Mouse (Mus musculus) mesoderm, embryonic 11.5 days (tissue): Measurements from ENCODE around the gene Fam219a.

Source experiments
- DNase-seq: peaks from one replicate; pipeline ENCODE4 v3.0.0-alpha.2; 2012; ENCODE audit warnings: low read depth, low spot score

Gene Fam219a

GRCm38 (mm10) chr4:41506906-41507305, 62.4 kb downstream of the Fam219a start:
- peak; percentile 88 for DNase-seq

DNA sequence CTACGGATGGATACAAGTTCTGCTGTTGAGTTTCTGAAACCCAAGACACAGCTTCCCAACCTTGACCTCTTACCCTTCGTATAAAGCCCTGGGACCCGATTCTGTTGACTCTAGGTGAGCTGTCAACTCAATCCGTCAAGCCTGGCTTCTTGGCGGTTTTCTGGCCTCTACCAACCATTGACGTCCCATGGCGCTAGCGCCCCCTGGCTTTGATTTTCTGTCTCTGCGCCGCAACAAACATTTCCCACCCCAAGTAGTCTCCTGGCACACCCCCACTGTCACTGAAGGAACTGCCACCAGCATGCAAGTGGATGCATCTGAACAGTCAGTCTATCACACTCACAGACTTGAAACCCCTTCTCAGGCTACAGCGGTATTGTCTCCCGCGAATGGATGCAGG, 63.2 kb downstream of the Fam219a start:
- DNase-seq = peak; percentile 47

- DNase-seq = no peak
These were observed 64.2 kb downstream of the Fam219a start for GRCm38 (mm10) chr4:41505131-41505551.

DNA sequence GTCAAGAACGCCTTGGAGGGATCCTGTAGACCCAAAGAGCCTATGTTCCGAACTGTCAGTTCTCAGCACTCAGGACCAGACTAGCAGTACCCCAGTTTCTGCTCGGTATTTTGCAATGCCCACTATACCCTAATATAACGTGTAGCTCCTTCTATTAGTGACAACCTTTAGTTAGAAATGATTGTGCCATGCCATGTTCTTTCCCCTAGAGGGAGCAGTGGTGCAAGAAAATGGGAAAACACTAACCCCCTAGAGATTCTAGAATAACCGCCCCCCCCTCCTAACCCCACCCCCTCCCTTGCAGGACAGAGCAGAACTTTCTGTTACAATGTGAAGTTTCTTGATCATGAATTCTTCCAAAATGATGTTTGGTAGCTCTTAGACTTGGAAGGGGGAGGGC, 65.0 kb downstream of the Fam219a start:
- no peak for DNase-seq

DNA sequence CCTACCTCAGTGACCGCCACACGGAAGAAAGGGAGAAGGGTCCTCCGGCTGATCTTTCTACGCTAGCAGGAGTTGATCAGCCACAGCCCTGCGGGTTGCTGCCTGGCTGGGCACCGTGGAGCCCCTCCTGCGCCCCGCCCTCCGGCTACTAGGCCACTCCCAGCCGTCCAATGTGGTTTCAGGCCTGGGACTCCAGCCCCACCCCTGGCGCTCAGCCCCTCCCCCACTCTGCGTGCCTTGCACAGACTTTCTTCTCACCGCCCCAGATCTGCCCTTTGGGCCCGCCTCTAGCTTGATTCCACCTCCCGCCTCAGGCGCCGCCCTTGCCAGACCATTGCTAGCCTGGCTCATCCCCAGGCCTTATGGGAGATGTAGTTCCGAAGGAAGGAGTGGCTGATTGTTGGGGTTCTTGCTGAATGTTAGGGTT, 66.3 kb downstream of the Fam219a start, which contains the start of gene AI464131:
Gene AI464131, minus strand, starts transcription at position 91 of the 427 bp plus-strand sequence.
- DNase-seq = peak; percentile 94

GRCm38 (mm10) chr4:41502171-41502940, 67.0 kb downstream of the Fam219a start:
- peak; percentile 34 for DNase-seq

DNA sequence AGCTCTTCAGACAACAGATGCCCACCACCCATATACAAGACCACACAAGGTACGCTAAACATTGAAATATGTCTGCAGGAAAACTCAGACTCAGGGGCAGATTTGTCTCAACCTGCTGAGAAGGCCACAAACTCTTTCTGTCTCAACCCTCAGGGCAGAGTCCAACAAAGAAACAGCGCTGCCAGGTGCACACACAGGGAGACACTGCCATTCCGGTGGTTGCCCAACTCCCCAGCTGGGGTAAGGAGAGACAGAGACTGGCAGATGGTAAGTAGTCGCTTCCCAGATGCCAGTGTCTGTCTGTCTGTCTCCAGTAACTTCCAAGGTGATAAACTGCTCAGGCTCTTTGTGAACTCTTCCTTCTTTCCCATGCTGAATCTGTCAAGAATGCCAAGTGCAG, 68.6 kb downstream of the Fam219a start:
- no peak for DNase-seq

DNA sequence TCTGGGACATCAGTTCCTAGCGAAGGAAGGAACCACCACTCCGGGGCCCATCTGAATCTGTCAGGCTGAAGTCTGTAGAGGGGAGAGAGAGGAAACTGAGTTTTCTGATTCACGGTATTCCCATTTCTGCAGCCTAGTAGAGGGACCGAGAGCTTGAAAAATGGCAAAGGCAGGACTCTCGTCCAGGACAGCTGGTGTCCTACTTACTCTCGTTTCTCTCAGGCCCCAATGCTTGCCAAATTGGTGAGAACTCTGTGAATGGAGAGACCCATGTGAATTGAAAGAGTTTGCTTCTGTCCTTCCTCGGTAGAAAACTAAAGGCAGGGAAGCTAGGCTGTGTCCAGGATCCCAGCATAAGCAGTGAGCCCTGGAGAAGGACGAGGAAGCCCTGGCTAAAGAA, 69.7 kb downstream of the Fam219a start:
- no peak for DNase-seq

GRCm38 (mm10) chr4:41498921-41499391, 70.4 kb downstream of the Fam219a start:
- DNase-seq = peak; percentile 43

- no peak for DNase-seq
These were observed 71.1 kb downstream of the Fam219a start for GRCm38 (mm10) chr4:41497995-41498845.

DNA sequence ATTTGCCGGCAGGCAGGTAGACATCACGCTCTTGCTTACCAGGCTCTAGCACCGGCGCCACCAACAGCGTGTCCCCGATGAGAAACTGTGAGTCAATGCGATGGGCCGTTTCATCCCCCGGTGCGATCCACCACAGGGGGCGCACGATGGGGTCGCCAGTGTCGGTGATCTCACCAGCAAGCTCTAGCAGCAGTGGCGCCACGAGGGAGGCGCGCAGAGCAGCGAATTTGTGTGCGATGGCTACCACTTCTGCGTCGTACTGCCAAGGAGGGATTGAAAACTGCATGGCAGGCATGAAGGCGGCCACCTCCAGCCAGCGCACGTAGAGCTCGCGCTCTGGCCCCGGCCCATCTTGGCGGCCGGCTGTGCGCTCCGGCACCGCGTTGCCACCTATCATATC, 71.8 kb downstream of the Fam219a start:
- DNase-seq = peak; percentile 49

DNA sequence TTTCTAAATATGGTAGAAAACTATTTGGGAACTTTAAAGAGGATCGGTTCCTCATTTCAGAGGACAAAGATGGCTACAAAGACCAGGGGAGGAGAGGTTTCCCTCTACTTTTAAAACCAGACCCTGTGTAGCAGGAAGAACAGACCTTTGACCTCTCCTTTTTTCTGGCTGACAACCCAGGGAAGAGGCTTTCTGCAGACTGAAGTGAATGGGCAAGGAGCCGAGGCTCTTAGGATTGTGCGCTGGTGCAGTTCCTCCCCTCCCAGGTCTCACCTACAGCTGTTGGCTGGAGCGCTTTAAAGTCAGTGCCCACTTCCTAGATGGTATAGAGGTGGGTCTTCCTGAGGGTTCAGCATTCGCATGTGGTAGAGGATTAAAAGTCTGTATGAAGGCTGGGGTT, 72.3 kb downstream of the Fam219a start:
- DNase-seq = no peak

GRCm38 (mm10) chr4:41495850-41496249, 73.5 kb downstream of the Fam219a start:
- no peak for DNase-seq

GRCm38 (mm10) chr4:41495076-41495475, 74.3 kb downstream of the Fam219a start:
- DNase-seq = no peak

DNA sequence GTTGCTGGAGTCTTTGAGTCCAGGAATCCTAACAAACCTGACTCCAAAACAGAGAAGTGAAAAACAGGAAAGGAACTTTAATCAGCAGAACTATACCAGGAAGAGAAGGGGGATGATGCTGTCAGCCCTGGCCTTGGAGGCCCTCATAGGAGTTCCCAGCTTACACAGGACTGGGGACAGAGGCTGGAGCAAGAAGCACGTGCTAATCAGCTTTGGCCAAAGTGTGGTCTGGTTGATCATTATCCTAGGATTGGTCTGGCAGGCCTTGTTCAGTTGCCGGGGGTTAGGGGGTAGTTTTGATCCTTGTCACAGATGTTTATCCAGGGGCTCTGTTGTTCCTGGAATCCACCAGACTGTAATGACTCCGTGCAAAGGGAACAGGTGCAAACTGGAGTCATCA, 75.0 kb downstream of the Fam219a start:
- no peak for DNase-seq

- no peak for DNase-seq
These were observed 75.7 kb downstream of the Fam219a start for GRCm38 (mm10) chr4:41493464-41494116.

DNA sequence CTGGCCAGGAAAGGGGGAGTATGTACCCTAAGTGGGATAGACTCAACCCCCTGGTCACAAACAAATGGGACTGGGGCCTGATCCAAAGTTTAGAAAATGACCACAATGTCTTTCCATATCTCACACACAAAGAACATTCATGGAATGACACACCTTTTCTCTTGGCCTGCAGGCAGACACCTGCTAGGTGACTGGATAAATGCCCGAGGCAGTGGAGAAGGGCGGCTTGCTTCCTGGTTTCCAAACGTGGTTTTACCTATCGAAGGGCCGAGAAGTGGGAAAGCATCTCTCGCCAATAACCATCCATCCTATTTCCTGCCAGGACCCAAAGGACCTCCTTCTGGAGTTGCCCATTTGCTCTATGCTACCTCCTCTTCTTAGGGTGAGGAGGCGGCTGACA, 76.4 kb downstream of the Fam219a start:
- no peak for DNase-seq

- DNase-seq = peak; percentile 20
These were observed 87.7 kb downstream of the Fam219a start for GRCm38 (mm10) chr4:41481601-41482017.

DNA sequence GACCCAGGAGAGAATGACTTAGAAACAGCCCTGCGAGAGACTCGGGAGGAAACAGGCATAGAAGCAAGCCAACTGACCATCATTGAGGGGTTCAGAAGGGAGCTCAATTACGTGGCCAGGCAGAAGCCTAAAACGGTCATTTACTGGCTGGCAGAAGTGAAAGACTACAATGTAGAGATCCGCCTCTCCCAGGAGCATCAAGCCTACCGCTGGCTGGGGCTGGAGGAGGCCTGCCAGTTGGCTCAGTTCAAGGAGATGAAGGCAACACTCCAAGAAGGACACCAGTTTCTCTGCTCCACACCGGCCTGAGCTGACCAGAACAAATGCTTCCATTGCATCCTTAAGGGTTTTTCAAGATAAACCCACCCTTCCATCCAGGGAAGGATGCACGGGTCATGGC, 89.1 kb downstream of the Fam219a start:
- DNase-seq = no peak

DNA sequence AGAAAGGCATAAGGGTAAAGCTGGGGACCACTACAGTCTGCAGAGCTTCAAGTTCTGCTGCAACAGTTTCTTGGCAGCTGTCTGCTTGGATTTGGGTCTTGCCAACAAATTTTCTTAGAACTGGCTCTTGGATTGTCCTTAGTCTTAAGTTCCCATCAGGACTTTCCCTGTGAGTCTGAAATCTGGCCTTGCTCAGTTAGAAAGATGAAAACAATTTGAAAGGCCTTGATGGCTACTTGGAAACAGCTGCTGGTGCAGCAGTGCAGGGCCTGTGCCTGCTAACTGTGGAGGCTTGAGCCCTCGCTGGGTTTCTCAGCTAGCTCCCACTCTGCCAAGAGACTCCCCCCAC, 89.9 kb downstream of the Fam219a start:
- no peak for DNase-seq

- no peak for DNase-seq
These were observed 90.4 kb downstream of the Fam219a start for GRCm38 (mm10) chr4:41478751-41479455.
